Mouse (Mus musculus) CD4-positive naive resting alpha-beta T cell, adult 57 days (primary cell): Measurements from ENCODE around the gene Slc7a6os. TPM values are rescaled to one million over a fixed set of nuclear protein-coding genes. Genes with fewer than 3 reads are reported as not detected.

Experiments
- total RNA-seq: library from RNA; stranded (reverse); gene quantifications from one replicate; pipeline ENCODE4 v1.2.4, GENCODE M21; 2023

The Slc7a6os gene
- 66.5 TPM for total RNA-seq

GRCm38 (mm10) chr8:106210821-106211345 lies at the start of gene Slc7a6os, which contains the start of gene Prmt7:
Gene Slc7a6os, minus strand, starts transcription at chr8:106210935.
Gene Prmt7, plus strand, starts transcription at chr8:106210936.

GRCm38 (mm10) chr8:106168356-106169016 lies 42.2 kb downstream of the Slc7a6os start, which contains the start of gene Slc7a6:
Gene Slc7a6, plus strand, starts transcription at chr8:106168857.

Other genes starting within 250 kb of the Slc7a6os start
- 14.6 TPM for gene Slc12a4, start 244.8 kb downstream of the Slc7a6os start, total RNA-seq
- gene Dpep3, start 231.5 kb downstream of the Slc7a6os start, total RNA-seq, result not detected
- 10.1 TPM for gene Dus2, start 219.6 kb downstream of the Slc7a6os start, total RNA-seq
- not detected for gene Dpep2nb, start 205.0 kb downstream of the Slc7a6os start, total RNA-seq
- gene Ddx28, start 199.1 kb downstream of the Slc7a6os start, total RNA-seq, result 5.2 TPM
- 198 TPM for gene Nfatc3, start 152.1 kb downstream of the Slc7a6os start, total RNA-seq
- 1.0 TPM for gene Esrp2, start 74.0 kb downstream of the Slc7a6os start, total RNA-seq
- gene Pla2g15, start 60.5 kb downstream of the Slc7a6os start, total RNA-seq, result 6.0 TPM
- gene Slc7a6, start 42.1 kb downstream of the Slc7a6os start, total RNA-seq, result 49.9 TPM
- 26.6 TPM for gene Prmt7, start within 50 bp of the Slc7a6os start, total RNA-seq
- gene Smpd3, start 127.1 kb upstream of the Slc7a6os start, total RNA-seq, result 0.41 TPM
- gene Zfp90, start 204.4 kb upstream of the Slc7a6os start, total RNA-seq, result 6.0 TPM